Mouse (Mus musculus) lung, embryonic 14.5 days (tissue): Measurements from ENCODE around the gene Serpina3k. TPM values are rescaled to one million over a fixed set of nuclear protein-coding genes. Genes with fewer than 3 reads are reported as not detected.
"Not testable (repeated sequence)": the region's sequence is repeated elsewhere in the genome, so short reads cannot be mapped to it uniquely, and the experiment has no call there.

Experiments used
- ATAC-seq: fragments of 200-750 bp; cut with Nextera tagmentation; 2 replicates; pipeline ENCODE4 v1.8.0; 2017; ENCODE audit warnings: mild to moderate bottlenecking, moderate TSS enrichment, moderate library complexity; ENCODE audit not compliant: insufficient read depth
- DNase-seq: peaks from one replicate; pipeline ENCODE4 v3.0.0-alpha.2; 2015
- H3K27ac ChIP-seq: fragments of 300-500 bp; sonication (generic); 2 replicates; pipeline ENCODE4 v1.5.1; 2014; ENCODE audit warnings: low read depth, mild to moderate bottlenecking, moderate library complexity
- H3K27me3 ChIP-seq: fragments of 300-500 bp; sonication (generic); 2 replicates; pipeline ENCODE4 v1.6.1; 2014; ENCODE audit warnings: low read length, control low read depth; ENCODE audit not compliant: insufficient read depth
- H3K36me3 ChIP-seq: fragments of 300-500 bp; sonication (generic); 2 replicates; pipeline ENCODE4 v1.6.1; 2014; ENCODE audit warnings: control low read depth; ENCODE audit not compliant: insufficient read depth
- H3K4me1 ChIP-seq: fragments of 300-500 bp; sonication (generic); 2 replicates; pipeline ENCODE4 v1.6.1; 2014; ENCODE audit warnings: antibody characterized with exemption, control low read depth; ENCODE audit not compliant: insufficient read depth
- H3K4me2 ChIP-seq: fragments of 300-500 bp; sonication (generic); 2 replicates; pipeline ENCODE4 v1.6.1; 2014; ENCODE audit warnings: mild to moderate bottlenecking
- H3K4me3 ChIP-seq: fragments of 300-500 bp; sonication (generic); 2 replicates; pipeline ENCODE4 v1.5.1; 2014; ENCODE audit warnings: low read depth, low read length
- H3K9ac ChIP-seq: fragments of 300-500 bp; sonication (generic); 2 replicates; pipeline ENCODE4 v1.6.1; 2014
- H3K9me3 ChIP-seq: fragments of 300-500 bp; sonication (generic); 2 replicates; pipeline ENCODE4 v1.6.1; 2016; ENCODE audit warnings: low read depth, low read length, control low read depth
- CTCF ChIP-seq: IDR thresholded peaks from 2 replicates; pipeline ENCODE4 v1.5.1; 2016; ENCODE audit warnings: antibody characterized with exemption, low read depth
- WGBS: fragments of 180-500 bp; shearing (Covaris S2); extraction: QIAGEN DNeasy Blood & Tissue Kit; methylation state at CpG from one replicate; pipeline ENCODE4 v1.1.7; 2014; 5-methylcytosine and 5-hydroxymethylcytosine counted together
- polyA plus RNA-seq: library from polyadenylated mRNA; unstranded; fragments of >200 nt; fragmentation: Nextera tagmentation; extraction: Ambion mirVana; gene quantifications from 2 replicates; pipeline ENCODE4 v1.2.1, GENCODE M21; 2014

The Serpina3k gene
- polyA plus RNA-seq, 1 experiment from 2014 or later, result not detected

GRCm38 (mm10) chr12:104379856-104380255, 41.6 kb downstream of the Serpina3k start:
- 92% methylated on average over 11 of the region's 11 CpGs for WGBS
- Histone ChIP-seq H3K9me3 (no peaks in the 10 kb centered on the region), H3K4me2 (no peak overlapping the region), H3K36me3 (no peaks in the 10 kb centered on the region), H3K27me3 (no peaks in the 10 kb centered on the region), H3K27ac (no peak overlapping the region), H3K4me3 (no peak overlapping the region), H3K9ac (no peak overlapping the region), H3K4me1 (no peaks in the 10 kb centered on the region)
- no peak for TF ChIP-seq CTCF
- no peak for DNase-seq
- ATAC-seq, result no peak

DNA sequence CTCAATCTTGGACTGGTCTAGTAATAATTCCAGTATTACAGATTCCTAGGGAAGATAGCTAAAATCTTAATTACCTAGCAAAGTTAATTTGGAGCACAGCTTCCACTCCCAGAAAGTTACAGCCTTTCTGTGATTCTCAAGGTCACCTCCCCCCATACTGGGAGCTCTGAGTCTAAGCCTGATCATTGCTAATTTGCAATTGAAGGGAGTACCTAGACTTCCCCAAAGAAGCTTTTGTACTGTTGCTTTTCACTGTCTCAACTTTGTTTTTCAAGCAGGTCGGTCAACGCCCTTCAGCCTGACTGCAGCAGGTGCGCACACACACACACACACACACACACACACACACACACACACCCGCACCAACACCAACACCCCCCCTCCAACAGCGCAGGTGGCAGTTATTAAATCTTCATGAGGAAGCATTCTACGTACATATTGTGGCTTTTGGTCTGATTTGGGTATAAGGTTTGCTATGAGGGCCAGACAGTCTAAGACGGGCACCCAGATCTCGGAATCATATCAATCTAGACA, 42.9 kb downstream of the Serpina3k start:
- not testable (repeated sequence) for H3K4me1 ChIP-seq, H3K9ac ChIP-seq, H3K4me3 ChIP-seq, ATAC-seq, H3K4me2 ChIP-seq, H3K9me3 ChIP-seq, DNase-seq, H3K27me3 ChIP-seq, H3K36me3 ChIP-seq, H3K27ac ChIP-seq
- 87% methylated on average over 8 of the region's 8 CpGs for WGBS

DNA sequence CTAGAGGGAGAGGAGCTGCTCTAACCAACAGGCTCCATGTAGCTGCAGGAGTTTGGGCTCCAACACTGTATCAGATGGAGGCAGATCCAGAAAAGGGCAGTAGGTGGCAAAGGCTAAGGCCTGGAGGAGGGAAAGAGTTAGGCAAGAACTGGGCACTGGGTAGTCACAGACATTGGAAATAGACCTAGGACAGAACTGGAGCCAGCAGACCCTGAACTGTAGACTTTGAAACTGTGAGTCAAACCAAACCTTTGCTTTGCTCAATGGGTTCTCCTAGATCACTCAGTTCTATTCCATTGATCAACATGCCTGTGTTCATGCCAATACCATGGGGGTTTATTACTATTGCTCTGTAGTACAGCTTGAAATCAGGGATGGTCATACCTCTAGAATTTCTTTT, 47.7 kb downstream of the Serpina3k start:
- not testable (repeated sequence) for H3K4me2 ChIP-seq, ATAC-seq

DNA sequence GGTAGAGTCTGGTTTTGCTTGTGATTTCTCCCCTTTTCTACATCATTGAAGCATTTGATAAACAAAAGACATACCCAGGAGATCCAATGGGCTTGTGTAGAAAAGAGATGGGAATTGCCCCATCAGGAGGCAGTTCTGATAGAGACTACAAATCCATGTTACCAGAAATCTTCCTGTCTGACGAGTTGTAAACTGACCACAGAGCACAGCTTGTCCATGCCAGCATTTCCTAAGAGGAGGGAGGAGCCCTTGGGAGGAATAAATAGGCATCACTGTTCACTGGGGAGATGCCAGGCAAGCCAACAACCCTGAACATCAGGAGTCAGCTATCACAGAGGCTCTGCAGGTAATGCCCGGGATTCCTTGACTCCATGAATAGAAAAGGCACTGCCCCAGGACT, 48.6 kb downstream of the Serpina3k start:
- H3K4me3 ChIP-seq, DNase-seq, H3K4me1 ChIP-seq, H3K36me3 ChIP-seq, H3K9me3 ChIP-seq, H3K27ac ChIP-seq, ATAC-seq, H3K4me2 ChIP-seq, H3K9ac ChIP-seq, H3K27me3 ChIP-seq: not testable (repeated sequence)
- WGBS, result 48% methylated on average over 2 of the region's 2 CpGs

More for the DNA sequence above, 47.7 kb downstream of the Serpina3k start:
- not testable (repeated sequence) for H3K4me3 ChIP-seq, H3K9ac ChIP-seq, H3K4me1 ChIP-seq, H3K9me3 ChIP-seq, DNase-seq, H3K27ac ChIP-seq, H3K36me3 ChIP-seq, H3K27me3 ChIP-seq

DNA sequence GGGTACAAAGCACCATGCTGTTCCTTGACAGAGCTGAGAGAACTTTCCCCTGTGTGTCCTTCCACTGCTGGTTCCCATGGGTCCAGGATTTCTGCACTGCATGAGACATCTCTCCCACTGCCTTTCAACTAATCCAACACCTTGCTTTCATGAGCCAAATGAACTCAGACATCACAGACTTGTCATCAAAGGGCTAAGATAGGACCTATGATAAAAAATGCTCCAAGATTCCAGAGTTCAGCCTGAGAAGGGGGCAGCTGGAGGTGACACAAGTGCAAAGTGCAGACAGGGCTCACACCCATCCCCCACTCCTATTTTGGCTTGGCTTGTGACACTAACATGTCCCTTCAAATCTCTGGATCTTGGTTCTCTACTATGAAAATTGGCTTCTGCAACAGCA, 50.2 kb downstream of the Serpina3k start:
- Histone ChIP-seq H3K9ac (no peak overlapping the region), H3K27ac (no peak overlapping the region), H3K4me2 (no peak overlapping the region), H3K27me3 (no peaks in the 10 kb centered on the region), H3K36me3 (no peaks in the 10 kb centered on the region), H3K4me3 (no peak overlapping the region), H3K4me1 (no peaks in the 10 kb centered on the region), H3K9me3 (no peaks in the 10 kb centered on the region)
- DNase-seq (no peak), ATAC-seq (no peak)
- no peak for TF ChIP-seq CTCF

DNA sequence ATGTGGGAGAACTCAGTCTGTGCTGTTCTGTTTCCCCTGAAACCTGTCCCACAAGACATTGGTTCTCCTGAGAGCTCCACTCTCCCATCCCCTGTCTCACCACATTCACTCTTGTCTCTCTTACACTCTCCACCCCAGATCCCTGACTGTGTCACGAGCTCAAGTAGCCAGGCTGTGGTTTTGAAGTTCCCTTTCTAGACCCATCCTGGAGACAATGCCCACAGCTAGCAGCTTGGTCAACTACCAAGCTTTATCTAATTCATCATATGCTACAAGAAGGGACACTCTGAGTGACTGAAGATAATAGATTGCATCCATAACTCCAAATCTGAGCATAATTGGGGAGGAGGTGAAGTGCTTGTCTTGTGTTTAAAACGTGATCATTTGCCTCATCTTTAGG, 52.8 kb downstream of the Serpina3k start:
- not testable (repeated sequence) for H3K4me1 ChIP-seq, H3K36me3 ChIP-seq, H3K4me3 ChIP-seq, ATAC-seq, H3K4me2 ChIP-seq, H3K9ac ChIP-seq, DNase-seq, H3K9me3 ChIP-seq, H3K27me3 ChIP-seq, H3K27ac ChIP-seq
- WGBS, result 51% methylated on average over 2 of the region's 2 CpGs

Other genes with a start within 250 kb of the Serpina3k start
- not detected in 2 replicates for gene Serpina5, start 237.4 kb upstream of the Serpina3k start, polyA plus RNA-seq
- gene Serpina3a, start 225.8 kb upstream of the Serpina3k start, polyA plus RNA-seq, result not detected in 2 replicates
- not detected in 2 replicates for gene Serpina3b, start 210.5 kb upstream of the Serpina3k start, polyA plus RNA-seq
- not detected in 2 replicates for gene Serpina3c, start 184.6 kb upstream of the Serpina3k start, polyA plus RNA-seq
- gene Serpina3f, start 123.9 kb upstream of the Serpina3k start, polyA plus RNA-seq, result 0.12 TPM in 1 of 2 replicates, not detected in the other
- gene Serpina3g, start 102.2 kb upstream of the Serpina3k start, polyA plus RNA-seq, result 0.50 and 0.99 TPM in 2 replicates
- not detected in 2 replicates for gene Serpina3i, start 75.4 kb upstream of the Serpina3k start, polyA plus RNA-seq
- not detected in 2 replicates for gene Serpina3j, start 23.9 kb upstream of the Serpina3k start, polyA plus RNA-seq
- gene Serpina3m, start within 50 bp of the Serpina3k start, polyA plus RNA-seq, result not detected in 2 replicates
- gene Serpina3n, start 68.2 kb downstream of the Serpina3k start, polyA plus RNA-seq, result not detected in 2 replicates
- gene Gsc, start 134.8 kb downstream of the Serpina3k start, polyA plus RNA-seq, result 0.34 TPM in 1 of 2 replicates, not detected in the other